Mouse (Mus musculus) bone marrow macrophage, adult 2 months (primary cell): ENCODE measurements around the gene Rhbdl3. TPM values are rescaled to one million over a fixed set of nuclear protein-coding genes. Genes with fewer than 3 reads are reported as not detected.

ENCODE experiments used
- H3K27ac ChIP-seq: 2 replicates; pipeline ENCODE4 v1.5.1; 2012; ENCODE audit warnings: low read depth, low read length; ENCODE audit not compliant: insufficient read depth
- H3K4me1 ChIP-seq: 2 replicates; pipeline ENCODE4 v1.6.1; 2012; ENCODE audit warnings: low read length; ENCODE audit not compliant: control insufficient read depth, insufficient read depth
- H3K4me3 ChIP-seq: 2 replicates; pipeline ENCODE4 v1.5.1; 2012; ENCODE audit warnings: mild to moderate bottlenecking, low read length, moderate library complexity; ENCODE audit not compliant: insufficient read depth
- CTCF ChIP-seq: IDR thresholded peaks from 2 replicates; pipeline ENCODE4 v1.5.1; 2012; ENCODE audit warnings: low read depth, mild to moderate bottlenecking, low read length, moderate library complexity
- POLR2A ChIP-seq: IDR thresholded peaks from 2 replicates; pipeline ENCODE4 v1.6.1; 2012; ENCODE audit warnings: mild to moderate bottlenecking, low read depth, low read length, borderline replicate concordance
- polyA plus RNA-seq: library from polyadenylated mRNA; stranded (reverse); fragments of >200 nt; gene quantifications from 2 replicates; pipeline ENCODE4 v1.2.4, GENCODE M21; 2012; ENCODE audit not compliant: missing spikeins, insufficient read depth, insufficient read length

The Rhbdl3 gene
- polyA plus RNA-seq, 1 experiment: not detected

DNA sequence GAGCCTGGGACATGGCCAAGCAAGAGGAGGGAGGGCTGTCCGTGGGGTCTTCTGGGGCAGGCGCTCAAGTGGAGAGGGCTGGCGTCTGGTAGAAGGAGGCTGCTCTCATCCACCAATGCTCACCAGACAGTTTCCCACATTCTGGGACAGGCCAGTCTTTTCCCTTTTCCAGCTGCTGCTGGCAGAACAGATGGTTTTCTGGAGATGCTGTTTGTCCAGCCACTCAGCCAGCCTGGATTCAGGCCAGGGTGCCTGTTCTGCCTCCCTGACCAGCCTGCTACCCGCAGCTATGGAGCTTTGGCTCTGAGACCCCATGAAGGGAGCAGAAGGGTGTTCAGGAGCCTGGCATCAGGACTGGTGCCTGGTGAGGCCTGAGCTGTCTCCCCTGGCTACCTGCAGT, 10.6 kb downstream of the Rhbdl3 start:
- Histone ChIP-seq H3K4me3 (no peak overlapping the region), H3K27ac (no peak overlapping the region), H3K4me1 (no peaks in the 10 kb centered on the region)
- no peak for TF ChIP-seq POLR2A
- no peak for TF ChIP-seq CTCF

GRCm38 (mm10) chr11:80312049-80312448, 11.3 kb downstream of the Rhbdl3 start:
- Histone ChIP-seq H3K4me1 (no peaks in the 10 kb centered on the region), H3K27ac (no peak overlapping the region), H3K4me3 (no peak overlapping the region)
- TF ChIP-seq POLR2A (no peak), CTCF (no peak)

DNA sequence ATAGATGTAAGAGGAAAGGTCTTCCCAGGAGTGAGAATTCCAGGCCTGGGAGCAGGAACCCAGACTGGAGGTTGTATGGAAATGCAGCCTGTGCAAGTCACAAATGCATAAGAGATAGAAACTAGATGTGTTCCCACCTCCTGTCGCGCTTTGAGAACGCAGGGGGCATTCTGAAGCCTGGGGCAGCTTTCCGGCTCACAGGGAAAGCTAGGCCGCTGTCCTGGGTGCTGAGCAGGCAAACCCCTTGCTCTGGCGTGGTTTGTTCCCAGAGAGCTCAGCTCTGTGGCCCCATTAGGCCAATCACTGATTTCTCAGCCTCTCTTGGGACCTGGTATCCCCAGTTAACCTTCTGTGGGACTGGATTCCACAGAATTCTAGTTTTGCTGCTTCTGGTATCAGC, 11.9 kb downstream of the Rhbdl3 start:
- H3K4me1 ChIP-seq: no peaks in the 10 kb centered on the region
- no peak overlapping the region for H3K4me3 ChIP-seq
- H3K27ac ChIP-seq: no peak overlapping the region
- TF ChIP-seq POLR2A: no peak

DNA sequence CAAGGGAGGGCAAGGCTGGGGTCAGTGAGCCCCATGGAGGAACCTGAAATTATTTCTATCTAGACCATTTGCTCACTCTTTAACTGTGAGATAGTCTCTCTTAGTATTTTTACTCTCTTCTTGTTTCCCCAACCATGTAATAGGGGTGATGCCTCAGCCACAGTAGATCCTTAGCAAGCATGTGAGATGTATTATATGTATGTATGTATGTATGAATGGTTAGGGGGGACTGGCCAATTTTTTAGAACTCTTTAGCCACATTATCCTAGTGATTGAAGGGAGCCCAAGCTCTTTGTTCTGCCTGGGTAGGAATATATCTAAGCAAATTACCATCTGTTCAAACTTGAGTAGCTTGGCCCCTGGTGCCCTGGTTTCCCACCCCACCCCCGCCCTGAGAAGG, 12.8 kb downstream of the Rhbdl3 start:
- H3K27ac ChIP-seq: no peak overlapping the region
- no peaks in the 10 kb centered on the region for H3K4me1 ChIP-seq
- no peak for TF ChIP-seq POLR2A
- no peak for TF ChIP-seq CTCF
- no peak overlapping the region for H3K4me3 ChIP-seq

- no peak for TF ChIP-seq POLR2A
- TF ChIP-seq CTCF: no peak
- Histone ChIP-seq H3K4me1 (no peaks in the 10 kb centered on the region), H3K27ac (no peak overlapping the region), H3K4me3 (no peak overlapping the region)
Measured at GRCm38 (mm10) chr11:80313944-80314343, 13.2 kb downstream of the Rhbdl3 start.

- Histone ChIP-seq H3K4me1 (no peaks in the 10 kb centered on the region), H3K27ac (no peak overlapping the region), H3K4me3 (no peak overlapping the region)
- TF ChIP-seq POLR2A (no peak), CTCF (no peak)
Measured at GRCm38 (mm10) chr11:80315743-80316639, 15.3 kb downstream of the Rhbdl3 start.

DNA sequence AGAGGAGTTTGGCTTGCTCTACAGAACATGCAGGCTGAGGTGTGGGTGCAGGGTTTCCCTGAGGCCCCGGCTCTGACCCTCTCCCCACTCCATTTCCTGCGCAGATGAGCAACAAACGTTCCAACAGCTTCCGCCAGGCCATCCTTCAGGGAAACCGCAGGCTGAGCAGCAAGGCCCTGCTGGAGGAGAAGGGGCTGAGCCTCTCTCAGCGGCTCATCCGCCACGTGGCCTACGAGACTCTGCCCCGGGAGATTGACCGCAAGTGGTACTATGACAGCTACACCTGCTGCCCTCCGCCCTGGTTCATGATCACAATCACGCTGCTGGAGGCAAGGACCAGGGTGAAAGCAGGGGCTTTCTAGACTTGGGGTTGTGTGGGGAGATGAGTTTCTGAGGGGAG, 22.5 kb downstream of the Rhbdl3 start:
- TF ChIP-seq CTCF: no peak
- TF ChIP-seq POLR2A: no peak
- H3K4me1 ChIP-seq: peaks cover 3% of the 10 kb centered on the region
- no peak overlapping the region for H3K27ac ChIP-seq
- H3K4me3 ChIP-seq: no peak overlapping the region

DNA sequence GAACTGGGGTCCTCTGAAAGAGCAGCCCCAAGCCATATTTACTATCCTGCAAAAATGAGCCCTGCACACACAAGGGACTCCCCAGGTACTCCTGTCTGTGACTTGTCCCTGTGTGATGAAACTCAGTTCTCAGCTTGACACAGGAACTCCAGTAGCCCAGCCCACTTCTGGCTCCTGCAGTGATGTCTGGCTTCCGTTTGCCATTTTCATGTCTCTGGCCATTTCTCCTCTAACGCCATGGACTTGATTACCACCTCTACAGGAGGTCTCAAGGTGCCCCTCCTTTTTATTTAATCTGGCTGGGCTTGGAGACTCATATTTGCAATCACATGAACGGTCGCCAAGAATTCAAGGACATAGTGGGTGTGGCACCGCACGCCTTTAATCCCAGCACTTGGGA, 23.9 kb downstream of the Rhbdl3 start:
- TF ChIP-seq CTCF (no peak), POLR2A (no peak)
- Histone ChIP-seq H3K4me1 (peaks cover 3% of the 10 kb centered on the region), H3K27ac (no peak overlapping the region), H3K4me3 (no peak overlapping the region)

DNA sequence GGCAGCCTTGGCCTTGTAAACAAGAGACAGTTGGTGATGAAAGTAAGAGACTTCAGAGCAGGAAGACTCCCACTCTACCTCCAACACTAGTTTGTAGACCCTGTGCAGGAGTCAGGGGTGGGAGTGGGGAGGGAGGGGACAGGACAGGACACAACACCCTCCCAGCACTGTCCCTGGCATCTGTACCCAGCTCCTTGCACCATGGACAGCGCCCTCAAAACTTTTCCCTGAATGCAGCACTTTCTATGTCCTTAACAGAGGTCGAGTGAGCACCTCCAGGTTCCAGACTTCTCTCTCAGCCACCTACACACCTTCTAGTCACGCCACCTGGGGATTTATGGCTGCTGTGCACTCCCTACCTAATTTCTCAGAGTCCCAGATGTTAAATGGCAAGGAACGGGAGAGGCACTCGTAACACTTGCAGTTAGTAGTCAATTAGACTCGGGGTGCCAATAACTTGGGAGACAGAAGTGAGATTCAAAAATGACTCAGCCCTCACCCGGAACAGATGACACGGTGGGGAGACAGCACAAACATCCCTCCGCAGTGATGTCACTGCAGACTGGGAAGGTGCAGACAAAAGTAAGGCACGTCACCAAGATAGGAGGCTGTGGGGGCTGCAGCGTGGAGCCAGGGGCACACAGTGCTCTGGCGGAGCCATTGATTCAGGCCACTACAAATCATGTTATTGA, 32.1 kb downstream of the Rhbdl3 start:
- Histone ChIP-seq H3K4me1 (no peaks in the 10 kb centered on the region), H3K4me3 (no peak overlapping the region), H3K27ac (no peak overlapping the region)
- TF ChIP-seq POLR2A: no peak
- no peak for TF ChIP-seq CTCF
